Comparison of ENCODE assay signal across 18 mouse cellular contexts in genomic region chr4:137925176-137925575, GRCm38 (mm10).
DNase-seq lines count a peak whose midpoint lies in the region; ATAC-seq and TF ChIP-seq lines count a peak whose summit lies in the region.
"Had no signal": no experiment of that assay in that cellular context is flagged by ENCODE, and none has a peak within 500 bp of the region (broad histone marks: within the 10 kb centered on the region; RNA-seq: fewer than 3 reads in every experiment).

No protein-coding gene starts in this region.

- no peak overlapping the region for H3K9ac ChIP-seq in embryonic facial prominence, embryonic 13.5 days
- H3K9ac ChIP-seq in heart, postnatal 0 days (replicated peaks; ENCODE audit: low read depth, low read length), result no peak overlapping the region
- no peak overlapping the region for H3K9ac ChIP-seq in midbrain, embryonic 16.5 days (ENCODE audit: low read depth, low read length)
- H3K9ac ChIP-seq: forebrain, embryonic 12.5 days; hindbrain, embryonic 12.5 days; liver, embryonic 12.5 days; neural tube, embryonic 13.5 days had no signal

- peak overlapping the region; percentile 55 for H3K27ac ChIP-seq in embryonic facial prominence, embryonic 13.5 days
- H3K27ac ChIP-seq in embryonic facial prominence, embryonic 10.5 days (replicated peaks), result no peak overlapping the region
- H3K27ac ChIP-seq in heart, postnatal 0 days (ENCODE audit: low read depth), result peak overlapping the region; percentile 3; the same call in 1 of the 2 replicates
- no peak overlapping the region for H3K27ac ChIP-seq in heart, embryonic 10.5 days
- H3K27ac ChIP-seq in left cerebral cortex, adult 2 months, result no peak overlapping the region
- no peak overlapping the region for H3K27ac ChIP-seq in midbrain, embryonic 16.5 days (ENCODE audit: low read length)
- H3K27ac ChIP-seq: forebrain, embryonic 12.5 days; hindbrain, embryonic 12.5 days; liver, embryonic 12.5 days; neural tube, embryonic 13.5 days had no signal

- H3K4me1 ChIP-seq in embryonic facial prominence, embryonic 13.5 days, result peaks cover 43% of the 10 kb centered on the region
- peaks cover 58% of the 10 kb centered on the region for H3K4me1 ChIP-seq in embryonic facial prominence, embryonic 10.5 days
- peaks cover 17% of the 10 kb centered on the region; the same call in 1 of the 2 replicates for H3K4me1 ChIP-seq in heart, postnatal 0 days (ENCODE audit: control insufficient read depth, insufficient read depth)
- peaks cover 61% of the 10 kb centered on the region for H3K4me1 ChIP-seq in heart, embryonic 10.5 days
- peaks cover 7% of the 10 kb centered on the region for H3K4me1 ChIP-seq in midbrain, embryonic 16.5 days (ENCODE audit: control insufficient read depth, insufficient read depth, low read length)

- intact Hi-C loops in left cerebral cortex, adult 2 months (cut with DNase I), result no loop called here

- ATAC-seq in embryonic facial prominence, embryonic 13.5 days (ENCODE audit: insufficient number of reproducible peaks, insufficient read depth, low FRiP score, low TSS enrichment, low read depth), result no peak
- ATAC-seq in heart, postnatal 0 days (ENCODE audit: insufficient read depth, low read depth), result no peak
- ATAC-seq in midbrain, embryonic 16.5 days, result no peak
- ATAC-seq: intestine, postnatal 0 days; liver, embryonic 12.5 days had no signal

- no peak for TF ChIP-seq CTCF in heart, postnatal 0 days (IDR thresholded peaks at IDR 0.05; ENCODE audit: low read depth)
- TF ChIP-seq CTCF in left cerebral cortex, adult 2 months (IDR thresholded peaks at IDR 0.05), result no peak

- peaks cover 74% of the 10 kb centered on the region for H3K36me3 ChIP-seq in embryonic facial prominence, embryonic 13.5 days
- peaks cover 79% of the 10 kb centered on the region for H3K36me3 ChIP-seq in embryonic facial prominence, embryonic 10.5 days (replicated peaks)
- 0 out of 2 replicates have a peak, but pooled peaks cover 7% of the 10 kb centered on the region for H3K36me3 ChIP-seq in heart, postnatal 0 days (replicated peaks; ENCODE audit: control insufficient read depth, insufficient read depth, low read length)
- H3K36me3 ChIP-seq in heart, embryonic 10.5 days, result peaks cover 52% of the 10 kb centered on the region
- H3K36me3 ChIP-seq in midbrain, embryonic 16.5 days (ENCODE audit: control insufficient read depth, insufficient read depth, low read length), result peaks cover 3% of the 10 kb centered on the region; the same call in 1 of the 2 replicates
- H3K36me3 ChIP-seq: hindbrain, embryonic 12.5 days had no signal

- no peak overlapping the region for H3K4me3 ChIP-seq in embryonic facial prominence, embryonic 13.5 days
- H3K4me3 ChIP-seq in embryonic facial prominence, embryonic 10.5 days, result no peak overlapping the region
- no peak overlapping the region for H3K4me3 ChIP-seq in heart, postnatal 0 days (ENCODE audit: low read depth, low read length)
- H3K4me3 ChIP-seq in heart, embryonic 10.5 days, result no peak overlapping the region
- no peak overlapping the region for H3K4me3 ChIP-seq in left cerebral cortex, adult 2 months
- H3K4me3 ChIP-seq in midbrain, embryonic 16.5 days (ENCODE audit: low read depth, low read length), result no peak overlapping the region
- H3K4me3 ChIP-seq: forebrain, embryonic 12.5 days; hindbrain, embryonic 12.5 days; liver, embryonic 12.5 days; neural tube, embryonic 13.5 days had no signal

- H3K4me2 ChIP-seq in embryonic facial prominence, embryonic 13.5 days, result no peak overlapping the region
- no peak overlapping the region for H3K4me2 ChIP-seq in heart, postnatal 0 days (ENCODE audit: low read depth, low read length)
- H3K4me2 ChIP-seq in midbrain, embryonic 16.5 days (ENCODE audit: low read length), result no peak overlapping the region
- H3K4me2 ChIP-seq: forebrain, embryonic 12.5 days; hindbrain, embryonic 12.5 days; liver, embryonic 12.5 days; neural tube, embryonic 13.5 days had no signal

- WGBS in embryonic facial prominence, embryonic 13.5 days, result 65% methylated on average over 4 of the region's 4 CpGs
- WGBS in embryonic facial prominence, embryonic 10.5 days, result 86% methylated on average over 4 of the region's 4 CpGs
- 55% methylated on average over 4 of the region's 4 CpGs for WGBS in heart, postnatal 0 days
- 76% methylated on average over 4 of the region's 4 CpGs for WGBS in heart, embryonic 10.5 days
- 63% methylated on average over 4 of the region's 4 CpGs for WGBS in midbrain, embryonic 16.5 days

- H3K27me3 ChIP-seq in embryonic facial prominence, embryonic 13.5 days, result no peaks in the 10 kb centered on the region
- H3K27me3 ChIP-seq in embryonic facial prominence, embryonic 10.5 days (replicated peaks; ENCODE audit: low read depth, poor library complexity, severe bottlenecking), result peaks cover 15% of the 10 kb centered on the region; the same call in 1 of the 2 replicates
- 0 out of 2 replicates have a peak, but pooled peaks cover 6% of the 10 kb centered on the region for H3K27me3 ChIP-seq in heart, postnatal 0 days (ENCODE audit: control insufficient read depth, insufficient read depth, low read length)
- no peaks in the 10 kb centered on the region for H3K27me3 ChIP-seq in heart, embryonic 10.5 days (ENCODE audit: insufficient read depth, poor library complexity, severe bottlenecking)
- H3K27me3 ChIP-seq in midbrain, embryonic 16.5 days (ENCODE audit: control insufficient read depth, insufficient read depth, low read depth, low read length), result no peaks in the 10 kb centered on the region
- H3K27me3 ChIP-seq: hindbrain, embryonic 12.5 days; neural tube, embryonic 13.5 days had no signal

- no peak for TF ChIP-seq EP300 in heart, postnatal 0 days (IDR thresholded peaks at IDR 0.05; ENCODE audit: low read depth)

- no peaks in the 10 kb centered on the region for H3K9me3 ChIP-seq in embryonic facial prominence, embryonic 13.5 days
- no peaks in the 10 kb centered on the region for H3K9me3 ChIP-seq in embryonic facial prominence, embryonic 10.5 days
- H3K9me3 ChIP-seq in heart, postnatal 0 days (replicated peaks; ENCODE audit: control insufficient read depth, low read length), result no peaks in the 10 kb centered on the region
- H3K9me3 ChIP-seq in heart, embryonic 10.5 days, result no peaks in the 10 kb centered on the region
- no peaks in the 10 kb centered on the region for H3K9me3 ChIP-seq in midbrain, embryonic 16.5 days (replicated peaks; ENCODE audit: control insufficient read depth, low read length, poor library complexity, severe bottlenecking)
- H3K9me3 ChIP-seq: forebrain, embryonic 12.5 days; hindbrain, embryonic 12.5 days; liver, embryonic 12.5 days; neural tube, embryonic 13.5 days had no signal

- DNase-seq in embryonic facial prominence, embryonic 10.5 days (ENCODE audit: low spot score), result no peak
- DNase-seq in heart, postnatal 0 days (ENCODE audit: low spot score), result no peak
- no peak for DNase-seq in heart, embryonic 10.5 days (ENCODE audit: low spot score)
- peak; percentile 65 for DNase-seq in 3T3-L1 (ENCODE audit: low read depth, low spot score)
- DNase-seq in adrenal gland, postnatal 25 days, result peak; percentile 72
- DNase-seq in left cerebral cortex, adult 2 months (ENCODE audit: extremely low spot score in 1 of 2, low spot score in 2 of 2), result no peak
- DNase-seq: B cell, adult 2 months; cerebellum, adult 11 months; embryo, embryonic 11 days; gastrocnemius, postnatal 10 days; thymus, adult 2 months had no signal

Comparison
In these comparisons a context has a peak if more than half of its experiments do, and no peak if none do; other contexts are left out.
1. H3K27ac ChIP-seq: peak in embryonic facial prominence, embryonic 13.5 days (single experiment) and heart, postnatal 0 days (single experiment); none in embryonic facial prominence, embryonic 10.5 days (single experiment), heart, embryonic 10.5 days (single experiment), left cerebral cortex, adult 2 months (single experiment) and midbrain, embryonic 16.5 days (single experiment).
2. DNase-seq: peak in 3T3-L1 (single experiment) and adrenal gland, postnatal 25 days (single experiment); none in embryonic facial prominence, embryonic 10.5 days (single experiment), heart, postnatal 0 days (single experiment), heart, embryonic 10.5 days (single experiment) and left cerebral cortex, adult 2 months (0 of 2).